Mouse (Mus musculus) MEL (cell line): Measurements from ENCODE around the gene Wdfy3. TPM values are rescaled to one million over a fixed set of nuclear protein-coding genes. Genes with fewer than 3 reads are reported as not detected.

Source experiments
- DNase-seq: peaks from one replicate; pipeline ENCODE4 v3.0.0; 2011; ENCODE audit warnings: low read depth, low spot score
- H3K27ac ChIP-seq: 2 replicates; pipeline ENCODE4 v1.5.1; 2012; ENCODE audit warnings: low read depth, mild to moderate bottlenecking, control low read depth, low read length, moderate library complexity; ENCODE audit not compliant: control insufficient read depth
- H3K27me3 ChIP-seq, 2 experiments: fragments of 150-350 bp in 1 of 2; sonication (generic) in 1 of 2; 2 replicates each; pipeline ENCODE4 v1.6.1; 2012; ENCODE audit warnings: low read length in 2 of 2, mild to moderate bottlenecking in 2 of 2, improper control_type of control experiment in 1 of 2, moderate library complexity in 1 of 2; ENCODE audit not compliant: insufficient read depth in 2 of 2, control insufficient read depth in 1 of 2
- H3K36me3 ChIP-seq, 2 experiments: 2 replicates each; pipeline ENCODE4 v1.6.1; 2012 to 2014; ENCODE audit warnings: low read length in 2 of 2, improper control_type of control experiment in 1 of 2, inconsistent platforms in 1 of 2, mild to moderate bottlenecking in 1 of 2; ENCODE audit not compliant: insufficient read depth in 2 of 2, control insufficient read depth in 1 of 2
- H3K4me1 ChIP-seq, 2 experiments: fragments of 150-350 bp in 1 of 2; sonication (generic) in 1 of 2; 2 replicates each; pipeline ENCODE4 v1.6.1; 2012; ENCODE audit warnings: low read length in 2 of 2, improper control_type of control experiment in 1 of 2, mild to moderate bottlenecking in 1 of 2; ENCODE audit not compliant: insufficient read depth in 2 of 2, control insufficient read depth in 1 of 2
- H3K4me3 ChIP-seq, 2 experiments: fragments of 150-350 bp in 1 of 2; sonication (generic) in 1 of 2; 2 replicates each; pipeline ENCODE4 v1.5.1; 2012; ENCODE audit warnings: low read depth in 2 of 2, low read length in 2 of 2, mild to moderate bottlenecking in 2 of 2, moderate library complexity in 2 of 2, control low read depth in 1 of 2, improper control_type of control experiment in 1 of 2; ENCODE audit not compliant: control insufficient read depth in 1 of 2, insufficient read depth in 1 of 2
- H3K79me2 ChIP-seq: 2 replicates; pipeline ENCODE4 v1.6.1; 2012; ENCODE audit warnings: mild to moderate bottlenecking, low read length, moderate library complexity; ENCODE audit not compliant: control insufficient read depth, poor library complexity, insufficient read depth
- H3K9ac ChIP-seq: 2 replicates; pipeline ENCODE4 v1.6.1; 2012; ENCODE audit warnings: low read depth, mild to moderate bottlenecking, control low read depth, low read length, moderate library complexity; ENCODE audit not compliant: control insufficient read depth, poor library complexity, severe bottlenecking
- H3K9me3 ChIP-seq: fragments of 150-350 bp; sonication (generic); replicated peaks from 2 replicates; pipeline ENCODE4 v1.6.1; 2012; ENCODE audit warnings: mild to moderate bottlenecking, low read length, improper control_type of control experiment, moderate library complexity; ENCODE audit not compliant: insufficient read depth
- CHD1 ChIP-seq: IDR thresholded peaks from 2 replicates; pipeline ENCODE4 v1.6.1; 2012; ENCODE audit warnings: low read depth, mild to moderate bottlenecking, inconsistent platforms, low read length, improper control_type of control experiment
- CTCF ChIP-seq, 3 experiments: IDR thresholded peaks in 2 of 3; conservative IDR thresholded peaks in 1 of 3; 2 replicates each; pipeline ENCODE4 v1.5.1; 2011 to 2012; ENCODE audit warnings: low read length in 3 of 3, low read depth in 2 of 3, mild to moderate bottlenecking in 2 of 3, improper control_type of control experiment in 1 of 3, inconsistent platforms in 1 of 3, mixed read lengths in 1 of 3, moderate library complexity in 1 of 3; ENCODE audit not compliant: control insufficient read depth in 1 of 3, insufficient read depth in 1 of 3, poor library complexity in 1 of 3, severe bottlenecking in 1 of 3
- E2F4 ChIP-seq: IDR thresholded peaks from 2 replicates; pipeline ENCODE4 v1.6.1; 2011; ENCODE audit warnings: low read depth, low read length, improper control_type of control experiment, borderline replicate concordance
- MAX ChIP-seq: IDR thresholded peaks from 2 replicates; pipeline ENCODE4 v1.6.1; 2011; ENCODE audit warnings: low read length, improper control_type of control experiment
- MYC ChIP-seq: IDR thresholded peaks from 2 replicates; pipeline ENCODE4 v1.6.1; 2011; ENCODE audit warnings: low read depth, mild to moderate bottlenecking, low read length, improper control_type of control experiment, moderate library complexity
- NELFE ChIP-seq: IDR thresholded peaks from 2 replicates; pipeline ENCODE4 v1.6.1; 2011; ENCODE audit warnings: low read depth, low read length, improper control_type of control experiment
- RAD21 ChIP-seq: IDR thresholded peaks from 2 replicates; pipeline ENCODE4 v1.6.1; 2011; ENCODE audit warnings: mild to moderate bottlenecking, low read depth, low read length, improper control_type of control experiment
- SMC3 ChIP-seq: IDR thresholded peaks from 2 replicates; pipeline ENCODE4 v1.6.1; 2011; ENCODE audit warnings: low read depth, low read length, improper control_type of control experiment
- TAL1 ChIP-seq: IDR thresholded peaks from 2 replicates; pipeline ENCODE4 v1.6.1; 2012; ENCODE audit warnings: mild to moderate bottlenecking, inconsistent platforms, low read length, moderate library complexity, mixed read lengths
- TBP ChIP-seq: IDR thresholded peaks from 2 replicates; pipeline ENCODE4 v1.8.0; 2011; ENCODE audit warnings: low read depth, low read length, improper control_type of control experiment
- UBTF ChIP-seq: IDR thresholded peaks from 2 replicates; pipeline ENCODE4 v1.6.1; 2012; ENCODE audit warnings: low read depth, mild to moderate bottlenecking, inconsistent platforms, low read length, improper control_type of control experiment, moderate library complexity, borderline replicate concordance; ENCODE audit not compliant: insufficient read depth
- USF2 ChIP-seq, 2 experiments: IDR thresholded peaks; 2 replicates each; pipeline ENCODE4 v1.6.1; 2011 to 2012; ENCODE audit warnings: improper control_type of control experiment in 2 of 2, low read length in 2 of 2, borderline replicate concordance in 1 of 2, inconsistent platforms in 1 of 2, low read depth in 1 of 2, mild to moderate bottlenecking in 1 of 2; ENCODE audit not compliant: insufficient read depth in 1 of 2
- ZC3H11A ChIP-seq: IDR thresholded peaks from 2 replicates; pipeline ENCODE4 v1.6.1; 2012; ENCODE audit warnings: low read depth, mild to moderate bottlenecking, inconsistent platforms, low read length, improper control_type of control experiment
- ZMIZ1 ChIP-seq: IDR thresholded peaks from 2 replicates; pipeline ENCODE4 v1.6.1; 2012; ENCODE audit warnings: low read depth, mild to moderate bottlenecking, inconsistent platforms, low read length, improper control_type of control experiment, moderate library complexity
- polyA plus RNA-seq, 2 experiments: library from polyadenylated mRNA; stranded (reverse) in 1 of 2; unstranded in 1 of 2; fragments of >175 nt in 1 of 2; fragments of >200 nt in 1 of 2; gene quantifications; 2 replicates each; pipeline versions ENCODE4 v1.2.1 to v1.2.4; 2012; ENCODE audit warnings: low replicate concordance in 2 of 2, low read depth in 1 of 2; ENCODE audit not compliant: insufficient read length in 2 of 2, insufficient read depth in 1 of 2, missing spikeins in 1 of 2
- total RNA-seq: library from RNA; depleted of rRNA; stranded (reverse); fragments of 300-350 nt; gene quantifications from 2 replicates; pipeline ENCODE4 v1.2.3, GENCODE M21; 2012

The Wdfy3 gene
- total and polyA plus RNA-seq, 3 experiments, result 10.0 to 21.3 (median 11.9) TPM

- TF ChIP-seq ZMIZ1, result no peak
- TF ChIP-seq UBTF, result no peak
- TF ChIP-seq MAX, result no peak
- TF ChIP-seq SMC3, result peak; percentile 63
- peak; percentile 40 for TF ChIP-seq RAD21
- peak; percentile 70 to 78 (median 70) for TF ChIP-seq CTCF (IDR thresholded peaks at IDR 0.05 in 2 of 3, conservative IDR thresholded peaks at IDR 0.05 in 1 of 3; ENCODE audit: control insufficient read depth in 1 of 3, insufficient read depth in 1 of 3, low read depth in 2 of 3, low read length in 3 of 3, poor library complexity in 1 of 3, severe bottlenecking in 1 of 3)
- H3K4me3 ChIP-seq, result no peak overlapping the region
- no peak overlapping the region for H3K27ac ChIP-seq
- H3K9ac ChIP-seq, result no peak overlapping the region
- H3K36me3 ChIP-seq, result no peaks in the 10 kb centered on the region; a peak in 1 of 4 replicates
- H3K79me2 ChIP-seq, result no peaks in the 10 kb centered on the region
- DNase-seq, result peak; percentile 63
- no peaks in the 10 kb centered on the region for H3K9me3 ChIP-seq
- H3K27me3 ChIP-seq, result no peaks in the 10 kb centered on the region
- no peaks in the 10 kb centered on the region for H3K4me1 ChIP-seq
Observed at GRCm38 (mm10) chr5:101995451-101995995, 74.2 kb downstream of the Wdfy3 start.

GRCm38 (mm10) chr5:101993996-101994395 is 75.7 kb downstream of the Wdfy3 start:
- DNase-seq, result no peak
- TF ChIP-seq MAX, result no peak
- TF ChIP-seq TBP, result no peak
- no peak for TF ChIP-seq TAL1
- TF ChIP-seq MYC, result no peak
- no peaks in the 10 kb centered on the region for H3K4me1 ChIP-seq
- H3K27me3 ChIP-seq, result no peaks in the 10 kb centered on the region
- no peaks in the 10 kb centered on the region; a peak in 1 of 4 replicates for H3K36me3 ChIP-seq
- no peaks in the 10 kb centered on the region for H3K9me3 ChIP-seq
- no peak overlapping the region for H3K4me3 ChIP-seq
- no peak overlapping the region for H3K27ac ChIP-seq
- no peak overlapping the region for H3K9ac ChIP-seq
- no peaks in the 10 kb centered on the region for H3K79me2 ChIP-seq

GRCm38 (mm10) chr5:101992969-101993670 is 76.6 kb downstream of the Wdfy3 start:
- Histone ChIP-seq H3K36me3 (no peaks in the 10 kb centered on the region; a peak in 1 of 4 replicates), H3K27me3 (no peaks in the 10 kb centered on the region), H3K27ac (no peak overlapping the region), H3K79me2 (no peaks in the 10 kb centered on the region), H3K9me3 (no peaks in the 10 kb centered on the region), H3K9ac (no peak overlapping the region), H3K4me3 (no peak overlapping the region), H3K4me1 (no peaks in the 10 kb centered on the region)
- TF ChIP-seq MYC, result no peak
- no peak for TF ChIP-seq E2F4
- no peak for TF ChIP-seq USF2 (IDR thresholded peaks at IDR 0.05; ENCODE audit: borderline replicate concordance in 1 of 2, insufficient read depth in 1 of 2, low read depth in 1 of 2, low read length in 2 of 2)
- no peak for TF ChIP-seq ZC3H11A
- TF ChIP-seq NELFE, result no peak
- no peak for TF ChIP-seq CHD1
- DNase-seq, result no peak
